ENCODE assay signal across 19 mouse cellular contexts in the genomic region with DNA sequence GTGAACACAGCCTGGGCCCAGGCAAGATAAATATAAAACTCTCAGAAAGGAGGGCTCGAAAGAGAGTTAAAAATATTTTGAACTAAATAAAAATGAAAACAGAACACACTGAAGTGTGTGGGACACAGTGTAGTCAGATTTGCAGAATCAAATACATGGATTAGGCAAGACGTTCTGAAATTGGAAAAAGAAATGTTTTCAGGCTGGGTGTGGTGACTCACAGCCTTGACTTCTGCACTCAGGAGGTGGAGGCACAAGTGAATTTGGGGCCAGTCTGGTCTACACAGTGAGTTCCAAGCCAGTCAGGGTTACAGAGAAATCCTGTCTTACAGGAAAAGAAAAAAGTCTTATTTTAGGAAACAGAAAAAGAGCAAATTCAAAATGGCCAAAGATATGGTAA.
DNase-seq lines count a peak whose midpoint lies in the region; ATAC-seq and TF ChIP-seq lines count a peak whose summit lies in the region.
"Had no signal": no experiment of that assay in that cellular context is flagged by ENCODE, and none has a peak within 500 bp of the region (broad histone marks: within the 10 kb centered on the region; RNA-seq: fewer than 3 reads in every experiment).

No protein-coding gene starts in this region.

- no peaks in the 10 kb centered on the region for H3K27me3 ChIP-seq in forebrain, embryonic 13.5 days
- H3K27me3 ChIP-seq: CH12.LX; embryonic facial prominence, embryonic 13.5 days; forebrain, embryonic 15.5 days; heart, embryonic 12.5 days; intestine, embryonic 15.5 days had no signal

- no peaks in the 10 kb centered on the region for H3K9me3 ChIP-seq in forebrain, embryonic 13.5 days (replicated peaks)
- H3K9me3 ChIP-seq: embryonic facial prominence, embryonic 13.5 days; forebrain, embryonic 15.5 days; heart, embryonic 12.5 days; hindbrain, embryonic 10.5 days; intestine, embryonic 15.5 days had no signal

- peak overlapping the region; percentile 55; the same call in 1 of the 2 replicates for H3K27ac ChIP-seq in layer of hippocampus, adult 2 months
- no peak overlapping the region for H3K27ac ChIP-seq in forebrain, embryonic 13.5 days
- H3K27ac ChIP-seq: embryonic facial prominence, embryonic 13.5 days; forebrain, embryonic 15.5 days; heart, adult 2 months; hindbrain, embryonic 10.5 days; hindbrain, embryonic 14.5 days; intestine, embryonic 15.5 days had no signal

- H3K36me3 ChIP-seq in forebrain, embryonic 13.5 days (ENCODE audit: poor library complexity, severe bottlenecking) = no peaks in the 10 kb centered on the region
- H3K36me3 ChIP-seq: embryonic facial prominence, embryonic 13.5 days; forebrain, embryonic 15.5 days; heart, embryonic 12.5 days; hindbrain, embryonic 10.5 days; intestine, embryonic 15.5 days had no signal

- H3K9ac ChIP-seq in forebrain, embryonic 13.5 days = no peak overlapping the region
- H3K9ac ChIP-seq: embryonic facial prominence, embryonic 13.5 days; forebrain, embryonic 15.5 days; heart, embryonic 12.5 days; hindbrain, embryonic 14.5 days; intestine, embryonic 15.5 days had no signal

- peaks cover 17% of the 10 kb centered on the region for H3K4me1 ChIP-seq in forebrain, embryonic 13.5 days
- H3K4me1 ChIP-seq: intestine, embryonic 15.5 days had no signal

- no peak for TF ChIP-seq CTCF in layer of hippocampus, adult 2 months (conservative IDR thresholded peaks at IDR 0.05)

- ATAC-seq in forebrain, embryonic 13.5 days = no peak
- ATAC-seq: forebrain, embryonic 15.5 days; intestine, embryonic 15.5 days had no signal

- H3K4me3 ChIP-seq in layer of hippocampus, adult 2 months = no peak overlapping the region
- no peak overlapping the region for H3K4me3 ChIP-seq in forebrain, embryonic 13.5 days
- H3K4me3 ChIP-seq: embryonic facial prominence, embryonic 13.5 days; forebrain, embryonic 15.5 days; heart, adult 2 months; heart, embryonic 12.5 days; hindbrain, embryonic 10.5 days; intestine, embryonic 15.5 days had no signal

- no peak overlapping the region for H3K4me2 ChIP-seq in forebrain, embryonic 13.5 days
- H3K4me2 ChIP-seq: embryonic facial prominence, embryonic 13.5 days; forebrain, embryonic 15.5 days; heart, embryonic 12.5 days; hindbrain, embryonic 14.5 days; intestine, embryonic 15.5 days had no signal

- DNase-seq in adrenal gland, postnatal 36 days = peak; percentile 10 to 15
- no peak for DNase-seq in adrenal gland, postnatal 10 days
- no peak for DNase-seq in layer of hippocampus, adult 2 months (ENCODE audit: low spot score in 2 of 2)
- DNase-seq in layer of hippocampus, adult 9-11 months = no peak
- peak; percentile 43 for DNase-seq in brain, adult 2 months (ENCODE audit: low read depth, low spot score)
- DNase-seq: cerebellum, adult 18-20 months; cerebellum, adult 9-11 months; cerebellum, postnatal 36 days; gastrocnemius, postnatal 10 days; heart, adult 2 months; kidney, adult 2 months had no signal

- 86% methylated on average over 2 of the region's 2 CpGs for WGBS in forebrain, embryonic 13.5 days

Comparison
In these comparisons a context has a peak if more than half of its experiments do, and no peak if none do; other contexts are left out.
1. DNase-seq: peak in adrenal gland, postnatal 36 days (2 of 2) and brain, adult 2 months (single experiment); none in adrenal gland, postnatal 10 days (single experiment), layer of hippocampus, adult 2 months (0 of 2) and layer of hippocampus, adult 9-11 months (single experiment).